Mouse (Mus musculus) kidney, adult 2 months (tissue): ENCODE measurements around the gene Gpa33.
"Not testable (repeated sequence)": the region's sequence is repeated elsewhere in the genome, so short reads cannot be mapped to it uniquely, and the experiment has no call there.

Experiments used
- CTCF ChIP-seq: fragments of 200-500 bp; conservative IDR thresholded peaks from 2 replicates; pipeline ENCODE4 v1.5.1; 2011; ENCODE audit warnings: low read depth, mild to moderate bottlenecking, control low read depth, low read length, moderate library complexity, mixed read lengths; ENCODE audit not compliant: insufficient read depth, insufficient read length
- POLR2A ChIP-seq: fragments of 200-500 bp; IDR thresholded peaks from one replicate; pipeline ENCODE4 v1.6.1; 2011; ENCODE audit warnings: low read depth, low read length, control low read depth

GRCm38 (mm10) chr1:166141868-166142267 lies 11.8 kb downstream of the Gpa33 start:
- not testable (repeated sequence) for TF ChIP-seq POLR2A, CTCF
